Comparison of ENCODE assay signal across 26 mouse cellular contexts in genomic region chr5:73564038-73564437, GRCm38 (mm10).
DNase-seq lines count a peak whose midpoint lies in the region.
"Had no signal": no experiment of that assay in that cellular context is flagged by ENCODE, and none has a peak within 500 bp of the region (broad histone marks: within the 10 kb centered on the region; RNA-seq: fewer than 3 reads in every experiment).

No protein-coding gene starts in this region.

- H3K27ac ChIP-seq in limb, embryonic 10.5 days, result no peak overlapping the region
- H3K27ac ChIP-seq: forebrain, embryonic 13.5 days; heart, embryonic 13.5 days; hindbrain, embryonic 14.5 days; liver, embryonic 12.5 days; midbrain, embryonic 12.5 days; stomach, postnatal 0 days had no signal

- H3K27me3 ChIP-seq in limb, embryonic 10.5 days (ENCODE audit: low read depth, poor library complexity, severe bottlenecking), result no peaks in the 10 kb centered on the region
- H3K27me3 ChIP-seq: forebrain, embryonic 13.5 days; heart, embryonic 13.5 days; liver, embryonic 12.5 days; megakaryocyte, embryonic 14.5 days; midbrain, embryonic 12.5 days had no signal

- no peak overlapping the region for H3K4me3 ChIP-seq in limb, embryonic 10.5 days
- H3K4me3 ChIP-seq: forebrain, embryonic 13.5 days; heart, embryonic 13.5 days; liver, embryonic 12.5 days; megakaryocyte, embryonic 14.5 days; midbrain, embryonic 12.5 days had no signal

- 95% methylated on average over 6 of the region's 6 CpGs for WGBS in limb, embryonic 10.5 days

- intact Hi-C loops in heart, postnatal 14 days (cut with DNase I), result no loop called here

- peak; percentile 67 to 69 for DNase-seq in cerebellum, postnatal 10 days
- DNase-seq in cerebellum, adult 11 months, result no peak
- peak; percentile 46 to 51 for DNase-seq in heart, adult 9 months (ENCODE audit: low spot score in 2 of 2)
- DNase-seq in heart, adult 8-10 months (ENCODE audit: low spot score), result no peak
- DNase-seq in 3T3-L1 (ENCODE audit: low read depth, low spot score), result peak; percentile 36
- DNase-seq in heart, postnatal 14 days, result peak; percentile 22 to 41
- no peak for DNase-seq in urinary bladder, postnatal 36 days (ENCODE audit: low spot score in 2 of 2)
- DNase-seq in limb, embryonic 10.5 days (ENCODE audit: low spot score), result no peak
- DNase-seq: adrenal gland, postnatal 25 days; cerebellum, adult 18-20 months; cerebellum, postnatal 36 days; gastrocnemius, postnatal 25 days; kidney, postnatal 14 days; liver, postnatal 0 days; lung, postnatal 4 days; right cerebral cortex, postnatal 14 days; thymus, adult 18-20 months; thymus, postnatal 25 days had no signal

- H3K9me3 ChIP-seq in limb, embryonic 10.5 days (replicated peaks), result no peaks in the 10 kb centered on the region
- H3K9me3 ChIP-seq: forebrain, embryonic 13.5 days; G1E; heart, embryonic 13.5 days; liver, embryonic 12.5 days; midbrain, embryonic 12.5 days had no signal

- H3K36me3 ChIP-seq in limb, embryonic 10.5 days, result peaks cover 24% of the 10 kb centered on the region

- H3K4me1 ChIP-seq in limb, embryonic 10.5 days, result no peaks in the 10 kb centered on the region
- H3K4me1 ChIP-seq: forebrain, embryonic 13.5 days; heart, embryonic 13.5 days; liver, embryonic 12.5 days; megakaryocyte, embryonic 14.5 days; midbrain, embryonic 12.5 days had no signal

Comparison
In these comparisons a context has a peak if more than half of its experiments do, and no peak if none do; other contexts are left out.
1. DNase-seq: peak in cerebellum, postnatal 10 days (2 of 2), heart, adult 9 months (2 of 2), 3T3-L1 (single experiment) and heart, postnatal 14 days (2 of 2); none in cerebellum, adult 11 months (single experiment), heart, adult 8-10 months (single experiment), urinary bladder, postnatal 36 days (0 of 2) and limb, embryonic 10.5 days (single experiment).